Mouse (Mus musculus) neural tube, embryonic 13.5 days (tissue): ENCODE data around the gene Mthfd1l. TPM values are rescaled to one million over a fixed set of nuclear protein-coding genes. Genes with fewer than 3 reads are reported as not detected.

ENCODE experiments used
- ATAC-seq: fragments of 200-750 bp; cut with Nextera tagmentation; 2 replicates; pipeline ENCODE4 v1.8.0; 2017; ENCODE audit warnings: low read depth, mild to moderate bottlenecking, moderate TSS enrichment, moderate library complexity
- H3K27ac ChIP-seq: fragments of 300-500 bp; sonication (generic); replicated peaks from 2 replicates; pipeline ENCODE4 v1.5.1; 2015; ENCODE audit warnings: moderate library complexity, mild to moderate bottlenecking, inconsistent platforms
- H3K27me3 ChIP-seq: fragments of 300-500 bp; sonication (generic); 2 replicates; pipeline ENCODE4 v1.6.1; 2015; ENCODE audit warnings: mild to moderate bottlenecking, inconsistent platforms
- H3K36me3 ChIP-seq: fragments of 300-500 bp; sonication (generic); 2 replicates; pipeline ENCODE4 v1.6.1; 2015; ENCODE audit warnings: mild to moderate bottlenecking, inconsistent platforms
- H3K4me1 ChIP-seq: fragments of 300-500 bp; sonication (generic); replicated peaks from 2 replicates; pipeline ENCODE4 v1.6.1; 2015; ENCODE audit warnings: inconsistent platforms
- H3K4me2 ChIP-seq: fragments of 300-500 bp; sonication (generic); 2 replicates; pipeline ENCODE4 v1.6.1; 2015; ENCODE audit warnings: inconsistent platforms, mild to moderate bottlenecking, moderate library complexity
- H3K4me3 ChIP-seq: fragments of 300-500 bp; sonication (generic); 2 replicates; pipeline ENCODE4 v1.5.1; 2015; ENCODE audit warnings: mild to moderate bottlenecking, inconsistent platforms
- H3K9ac ChIP-seq: fragments of 300-500 bp; sonication (generic); 2 replicates; pipeline ENCODE4 v1.6.1; 2015; ENCODE audit warnings: moderate library complexity, mild to moderate bottlenecking, inconsistent platforms
- H3K9me3 ChIP-seq: fragments of 300-500 bp; sonication (generic); 2 replicates; pipeline ENCODE4 v1.6.1; 2016; ENCODE audit warnings: inconsistent platforms
- WGBS: fragments of 180-500 bp; shearing (Covaris S2); methylation state at CpG from one replicate; pipeline ENCODE4 v1.1.7; 2015; 5-methylcytosine and 5-hydroxymethylcytosine counted together
- polyA plus RNA-seq: library from polyadenylated mRNA; unstranded; fragments of >200 nt; fragmentation: Nextera tagmentation; extraction: Ambion mirVana; gene quantifications from 2 replicates; pipeline ENCODE4 v1.2.1, GENCODE M21; 2015

Mthfd1l gene
- polyA plus RNA-seq, 1 experiment from 2014 or later = 6.2 TPM

- no peaks in the 10 kb centered on the region for H3K27me3 ChIP-seq
- H3K4me1 ChIP-seq = 0 out of 2 replicates have a peak, but pooled peaks cover under 1% of the 10 kb centered on the region
- no peak overlapping the region for H3K4me2 ChIP-seq
- no peak overlapping the region for H3K9ac ChIP-seq
- no peak overlapping the region for H3K27ac ChIP-seq
- no peaks in the 10 kb centered on the region for H3K36me3 ChIP-seq
- H3K4me3 ChIP-seq = no peak overlapping the region
- WGBS = 87% methylated on average over 4 of the region's 4 CpGs
- no peak for ATAC-seq
- H3K9me3 ChIP-seq = no peaks in the 10 kb centered on the region
Measured at GRCm38 (mm10) chr10:4153031-4153430, 180.1 kb downstream of the Mthfd1l start.

GRCm38 (mm10) chr10:4154035-4154434 lies 181.1 kb downstream of the Mthfd1l start:
- no peak for ATAC-seq
- Histone ChIP-seq H3K4me3 (no peak overlapping the region), H3K9me3 (no peaks in the 10 kb centered on the region), H3K4me2 (no peak overlapping the region), H3K27me3 (no peaks in the 10 kb centered on the region), H3K4me1 (no peaks in the 10 kb centered on the region), H3K9ac (no peak overlapping the region), H3K36me3 (no peaks in the 10 kb centered on the region), H3K27ac (no peak overlapping the region)
- WGBS = 72% methylated on average over 6 of the region's 6 CpGs

GRCm38 (mm10) chr10:4155521-4155920 lies 182.6 kb downstream of the Mthfd1l start:
- WGBS = 84% methylated on average over 5 of the region's 5 CpGs
- no peak overlapping the region for H3K27ac ChIP-seq
- no peak overlapping the region for H3K4me3 ChIP-seq
- H3K9me3 ChIP-seq = no peaks in the 10 kb centered on the region
- no peaks in the 10 kb centered on the region for H3K4me1 ChIP-seq
- no peaks in the 10 kb centered on the region for H3K27me3 ChIP-seq
- H3K9ac ChIP-seq = no peak overlapping the region
- no peaks in the 10 kb centered on the region for H3K36me3 ChIP-seq
- no peak for ATAC-seq
- H3K4me2 ChIP-seq = no peak overlapping the region

GRCm38 (mm10) chr10:4158533-4158932 lies 185.6 kb downstream of the Mthfd1l start:
- Histone ChIP-seq H3K9me3 (no peaks in the 10 kb centered on the region), H3K36me3 (no peaks in the 10 kb centered on the region), H3K4me1 (0 out of 2 replicates have a peak, but pooled peaks cover 5% of the 10 kb centered on the region), H3K9ac (no peak overlapping the region), H3K4me2 (no peak overlapping the region), H3K27ac (no peak overlapping the region), H3K27me3 (no peaks in the 10 kb centered on the region), H3K4me3 (no peak overlapping the region)
- 83% methylated on average over 5 of the region's 5 CpGs for WGBS
- ATAC-seq = no peak

GRCm38 (mm10) chr10:4159541-4160090 lies 186.7 kb downstream of the Mthfd1l start:
- Histone ChIP-seq H3K9me3 (no peaks in the 10 kb centered on the region), H3K27me3 (no peaks in the 10 kb centered on the region), H3K9ac (no peak overlapping the region), H3K27ac (no peak overlapping the region), H3K4me1 (0 out of 2 replicates have a peak, but pooled peaks cover 5% of the 10 kb centered on the region), H3K36me3 (no peaks in the 10 kb centered on the region), H3K4me3 (no peak overlapping the region), H3K4me2 (no peak overlapping the region)
- no peak for ATAC-seq
- WGBS = 81% methylated on average over 8 of the region's 8 CpGs

GRCm38 (mm10) chr10:4160242-4160785 lies 187.4 kb downstream of the Mthfd1l start:
- 80% methylated on average over 13 of the region's 13 CpGs for WGBS
- no peak for ATAC-seq
- Histone ChIP-seq H3K4me3 (no peak overlapping the region), H3K9ac (no peak overlapping the region), H3K27me3 (no peaks in the 10 kb centered on the region), H3K4me1 (0 out of 2 replicates have a peak, but pooled peaks cover 5% of the 10 kb centered on the region), H3K4me2 (no peak overlapping the region), H3K9me3 (no peaks in the 10 kb centered on the region), H3K27ac (no peak overlapping the region), H3K36me3 (no peaks in the 10 kb centered on the region)

- Histone ChIP-seq H3K4me3 (no peak overlapping the region), H3K4me2 (no peak overlapping the region), H3K27me3 (no peaks in the 10 kb centered on the region), H3K27ac (no peak overlapping the region), H3K9ac (no peak overlapping the region), H3K36me3 (no peaks in the 10 kb centered on the region), H3K9me3 (no peaks in the 10 kb centered on the region), H3K4me1 (0 out of 2 replicates have a peak, but pooled peaks cover 5% of the 10 kb centered on the region)
- ATAC-seq = no peak
- WGBS = 88% methylated on average over 2 of the region's 2 CpGs
Measured at GRCm38 (mm10) chr10:4162049-4162448, 189.1 kb downstream of the Mthfd1l start.

- Histone ChIP-seq H3K9me3 (no peaks in the 10 kb centered on the region), H3K4me1 (0 out of 2 replicates have a peak, but pooled peaks cover 5% of the 10 kb centered on the region), H3K27me3 (no peaks in the 10 kb centered on the region), H3K27ac (no peak overlapping the region), H3K4me2 (no peak overlapping the region), H3K9ac (no peak overlapping the region), H3K4me3 (no peak overlapping the region), H3K36me3 (no peaks in the 10 kb centered on the region)
- 73% methylated on average over 3 of the region's 3 CpGs for WGBS
- no peak for ATAC-seq
Measured at GRCm38 (mm10) chr10:4162976-4163375, 190.1 kb downstream of the Mthfd1l start.

- WGBS = 92% methylated on average over 9 of the region's 9 CpGs
- no peak overlapping the region for H3K4me2 ChIP-seq
- H3K9me3 ChIP-seq = no peaks in the 10 kb centered on the region
- H3K4me1 ChIP-seq = peaks cover 5% of the 10 kb centered on the region; the same call in 1 of the 2 replicates
- no peaks in the 10 kb centered on the region for H3K36me3 ChIP-seq
- H3K27ac ChIP-seq = no peak overlapping the region
- ATAC-seq = no peak
- H3K4me3 ChIP-seq = no peak overlapping the region
- H3K9ac ChIP-seq = no peak overlapping the region
- H3K27me3 ChIP-seq = no peaks in the 10 kb centered on the region
Measured at GRCm38 (mm10) chr10:4164681-4165080, 191.8 kb downstream of the Mthfd1l start.

GRCm38 (mm10) chr10:4168222-4168798 lies 195.4 kb downstream of the Mthfd1l start:
- Histone ChIP-seq H3K4me3 (no peak overlapping the region), H3K4me2 (no peak overlapping the region), H3K4me1 (peaks cover under 1% of the 10 kb centered on the region), H3K9ac (no peak overlapping the region), H3K36me3 (no peaks in the 10 kb centered on the region), H3K27ac (no peak overlapping the region), H3K27me3 (no peaks in the 10 kb centered on the region), H3K9me3 (no peaks in the 10 kb centered on the region)
- ATAC-seq = no peak
- 50% methylated on average over 5 of the region's 5 CpGs for WGBS

GRCm38 (mm10) chr10:4174229-4174628 lies 201.3 kb downstream of the Mthfd1l start:
- no peak overlapping the region for H3K9ac ChIP-seq
- H3K27me3 ChIP-seq = no peaks in the 10 kb centered on the region
- H3K9me3 ChIP-seq = no peaks in the 10 kb centered on the region
- ATAC-seq = no peak
- no peaks in the 10 kb centered on the region for H3K36me3 ChIP-seq
- H3K27ac ChIP-seq = no peak overlapping the region
- no peak overlapping the region for H3K4me2 ChIP-seq
- peaks cover 18% of the 10 kb centered on the region for H3K4me1 ChIP-seq
- 49% methylated on average over 5 of the region's 5 CpGs for WGBS
- no peak overlapping the region for H3K4me3 ChIP-seq

- no peak for ATAC-seq
- 78% methylated on average over 3 of the region's 3 CpGs for WGBS
- H3K27ac ChIP-seq = no peak overlapping the region
Measured at GRCm38 (mm10) chr10:4174717-4175116, 201.8 kb downstream of the Mthfd1l start.

More at GRCm38 (mm10) chr10:4174717-4175116, 201.8 kb downstream of the Mthfd1l start:
- Histone ChIP-seq H3K9ac (no peak overlapping the region), H3K9me3 (no peaks in the 10 kb centered on the region), H3K4me3 (no peak overlapping the region), H3K4me2 (no peak overlapping the region), H3K36me3 (no peaks in the 10 kb centered on the region), H3K27me3 (no peaks in the 10 kb centered on the region), H3K4me1 (peaks cover 18% of the 10 kb centered on the region)
